Mouse (Mus musculus) cerebellum, adult 2 months (tissue): ENCODE data around the gene Sgms1.

Experiments used
- CTCF ChIP-seq: fragments of 200-500 bp; IDR thresholded peaks from 2 replicates; pipeline ENCODE4 v1.5.1; 2011; ENCODE audit warnings: low read depth, mild to moderate bottlenecking, control low read depth, low read length, moderate library complexity, borderline replicate concordance; ENCODE audit not compliant: insufficient read depth
- POLR2A ChIP-seq: fragments of 200-500 bp; IDR thresholded peaks from 2 replicates; pipeline ENCODE4 v1.6.1; 2011; ENCODE audit warnings: low read length, control low read depth, borderline replicate concordance; ENCODE audit not compliant: insufficient read depth

- TF ChIP-seq CTCF (no peak), POLR2A (no peak)
These were observed 149.6 kb downstream of the Sgms1 start for GRCm38 (mm10) chr19:32239925-32240324.
